Mouse (Mus musculus) liver, embryonic 14.5 days (tissue): ENCODE results near the gene Ovol1. TPM values are rescaled to one million over a fixed set of nuclear protein-coding genes. Genes with fewer than 3 reads are reported as not detected.

ENCODE experiments used
- ATAC-seq: fragments of 200-750 bp; cut with Nextera tagmentation; 2 replicates; pipeline ENCODE4 v1.8.0; 2017; ENCODE audit warnings: moderate number of reproducible peaks, mild to moderate bottlenecking, moderate library complexity; ENCODE audit not compliant: insufficient read depth
- DNase-seq, 3 experiments: peaks; one replicate each; pipeline ENCODE4 v3.0.0-alpha.2; 2012 to 2013; ENCODE audit warnings: low read depth in 3 of 3, low spot score in 3 of 3
- H3K27ac ChIP-seq: fragments of 300-500 bp; sonication (generic); 2 replicates; pipeline ENCODE4 v1.5.1; 2014; ENCODE audit warnings: moderate library complexity, mild to moderate bottlenecking, control low read depth, inconsistent platforms
- H3K27me3 ChIP-seq: fragments of 300-500 bp; sonication (generic); 2 replicates; pipeline ENCODE4 v1.6.1; 2014; ENCODE audit warnings: mild to moderate bottlenecking, low read length, moderate library complexity; ENCODE audit not compliant: control insufficient read depth, insufficient read depth
- H3K36me3 ChIP-seq: fragments of 300-500 bp; sonication (generic); replicated peaks from 2 replicates; pipeline ENCODE4 v1.6.1; 2014; ENCODE audit warnings: low read depth; ENCODE audit not compliant: control insufficient read depth, insufficient read depth
- H3K4me1 ChIP-seq, 2 experiments: fragments of 200-500 bp in 1 of 2; fragments of 300-500 bp in 1 of 2; sonication (generic) in 1 of 2; replicated peaks; 2 replicates each; pipeline ENCODE4 v1.6.1; 2012 to 2014; ENCODE audit warnings: antibody characterized with exemption in 1 of 2, inconsistent platforms in 1 of 2, low read length in 1 of 2; ENCODE audit not compliant: control insufficient read depth in 2 of 2, insufficient read depth in 2 of 2
- H3K4me2 ChIP-seq: fragments of 300-500 bp; sonication (generic); 2 replicates; pipeline ENCODE4 v1.6.1; 2014; ENCODE audit warnings: low read depth, mild to moderate bottlenecking, control low read depth, moderate library complexity
- H3K4me3 ChIP-seq, 2 experiments: fragments of 200-500 bp in 1 of 2; fragments of 300-500 bp in 1 of 2; sonication (generic) in 1 of 2; 2 replicates each; pipeline ENCODE4 v1.5.1; 2012 to 2014; ENCODE audit warnings: low read depth in 2 of 2, low read length in 2 of 2, mild to moderate bottlenecking in 2 of 2, control low read depth in 1 of 2, inconsistent platforms in 1 of 2, moderate library complexity in 1 of 2; ENCODE audit not compliant: insufficient read depth in 1 of 2
- H3K9ac ChIP-seq: fragments of 300-500 bp; sonication (generic); replicated peaks from 2 replicates; pipeline ENCODE4 v1.6.1; 2014; ENCODE audit warnings: mild to moderate bottlenecking, control low read depth, moderate library complexity
- H3K9me3 ChIP-seq: fragments of 300-500 bp; sonication (generic); 2 replicates; pipeline ENCODE4 v1.6.1; 2016; ENCODE audit warnings: low read length, mixed read lengths; ENCODE audit not compliant: control insufficient read depth
- CTCF ChIP-seq: IDR thresholded peaks from 2 replicates; pipeline ENCODE4 v1.5.1; 2016; ENCODE audit warnings: antibody characterized with exemption, low read depth, control low read depth
- EP300 ChIP-seq: IDR thresholded peaks from 2 replicates; pipeline ENCODE4 v1.6.1; 2016; ENCODE audit warnings: antibody characterized with exemption, low read depth
- WGBS: fragments of 180-500 bp; shearing (Covaris S2); extraction: QIAGEN DNeasy Blood & Tissue Kit; methylation state at CpG from one replicate; pipeline ENCODE4 v1.1.7; 2014; ENCODE audit not compliant: insufficient replicate concordance; 5-methylcytosine and 5-hydroxymethylcytosine counted together
- polyA plus RNA-seq, 2 experiments: library from polyadenylated mRNA; depleted of rRNA in 1 of 2; stranded (reverse) in 1 of 2; unstranded in 1 of 2; fragments of >200 nt; fragmentation: Nextera tagmentation in 1 of 2; extraction: Ambion mirVana in 1 of 2; gene quantifications; 2 replicates each; pipeline versions ENCODE4 v1.2.1 to v1.2.3; 2012 to 2014

Ovol1 gene
- polyA plus RNA-seq, 2 experiments, result 0.01 TPM; not detected in 1

GRCm38 (mm10) chr19:5525204-5525603, 35.2 kb downstream of the Ovol1 start:
- H3K36me3 ChIP-seq, result no peaks in the 10 kb centered on the region
- H3K4me3 ChIP-seq, result no peak overlapping the region
- TF ChIP-seq CTCF (no peak), EP300 (no peak)
- H3K9me3 ChIP-seq, result no peaks in the 10 kb centered on the region
- H3K27ac ChIP-seq, result no peak overlapping the region
- H3K4me1 ChIP-seq, result peaks cover 2% of the 10 kb centered on the region in 2 experiments; a peak in 1 of 4 replicates
- 78% methylated on average over 5 of the region's 5 CpGs for WGBS
- H3K4me2 ChIP-seq, result no peak overlapping the region
- DNase-seq, result no peak
- ATAC-seq, result no peak
- no peaks in the 10 kb centered on the region for H3K27me3 ChIP-seq
- H3K9ac ChIP-seq, result no peak overlapping the region

GRCm38 (mm10) chr19:5518721-5519120, 41.7 kb downstream of the Ovol1 start:
- no peaks in the 10 kb centered on the region for H3K4me1 ChIP-seq
- H3K9me3 ChIP-seq, result no peaks in the 10 kb centered on the region
- H3K4me2 ChIP-seq, result no peak overlapping the region
- H3K27me3 ChIP-seq, result no peaks in the 10 kb centered on the region
- WGBS, result 49% methylated on average over 3 of the region's 3 CpGs
- DNase-seq (no peak), ATAC-seq (no peak)
- H3K36me3 ChIP-seq, result no peaks in the 10 kb centered on the region
- H3K4me3 ChIP-seq, result no peak overlapping the region
- H3K27ac ChIP-seq, result no peak overlapping the region
- H3K9ac ChIP-seq, result no peak overlapping the region
- TF ChIP-seq CTCF (no peak), EP300 (no peak)

- Histone ChIP-seq H3K4me2 (no peak overlapping the region), H3K4me1 (peaks cover 5 to 9% of the 10 kb centered on the region in 2 experiments), H3K4me3 (no peak overlapping the region), H3K27me3 (no peaks in the 10 kb centered on the region), H3K27ac (no peak overlapping the region), H3K9ac (no peak overlapping the region), H3K36me3 (no peaks in the 10 kb centered on the region), H3K9me3 (no peaks in the 10 kb centered on the region)
- 0 out of 2 replicates have a peak, but pooled peaks have one; percentile 16 for TF ChIP-seq CTCF
- TF ChIP-seq EP300, result no peak
- no peak for ATAC-seq
- no peak for DNase-seq
- WGBS, result 75% methylated on average over 8 of the region's 8 CpGs
These were observed 43.4 kb downstream of the Ovol1 start for GRCm38 (mm10) chr19:5516906-5517505.

GRCm38 (mm10) chr19:5515840-5516777, 44.3 kb downstream of the Ovol1 start:
- ATAC-seq (no peak), DNase-seq (no peak)
- Histone ChIP-seq H3K9ac (no peak overlapping the region), H3K4me2 (no peak overlapping the region), H3K9me3 (no peaks in the 10 kb centered on the region), H3K4me1 (peaks cover 11 to 18% of the 10 kb centered on the region in 2 experiments), H3K36me3 (no peaks in the 10 kb centered on the region), H3K27me3 (no peaks in the 10 kb centered on the region), H3K27ac (no peak overlapping the region), H3K4me3 (no peak overlapping the region)
- TF ChIP-seq EP300 (no peak), CTCF (peak; percentile 36)
- 80% methylated on average over 7 of the region's 7 CpGs for whole genome bisulfite sequencing

GRCm38 (mm10) chr19:5513005-5513349, 47.5 kb downstream of the Ovol1 start:
- ATAC-seq (no peak), DNase-seq (no peak)
- H3K9me3 ChIP-seq, result no peaks in the 10 kb centered on the region
- 42% methylated on average over 3 of the region's 3 CpGs for WGBS
- H3K36me3 ChIP-seq, result no peaks in the 10 kb centered on the region
- H3K27ac ChIP-seq, result no peak overlapping the region
- no peaks in the 10 kb centered on the region for H3K27me3 ChIP-seq
- no peak for TF ChIP-seq CTCF
- no peak for TF ChIP-seq EP300
- peaks cover 21 to 32% of the 10 kb centered on the region in 2 experiments for H3K4me1 ChIP-seq
- no peak overlapping the region for H3K9ac ChIP-seq
- no peak overlapping the region for H3K4me3 ChIP-seq
- H3K4me2 ChIP-seq, result peak overlapping the region; percentile 99
